Mouse (Mus musculus): Measurements from ENCODE around the gene CK137956.

The CK137956 gene

GRCm38 (mm10) chr4:127913551-127913950 lies 57.2 kb downstream of the CK137956 start:
- DNase-seq (ENCODE audit: low read depth, low spot score), result peak; percentile 96

GRCm38 (mm10) chr4:127907151-127907550 lies 63.6 kb downstream of the CK137956 start:
- no peak for DNase-seq (ENCODE audit: low read depth, low spot score)

DNA sequence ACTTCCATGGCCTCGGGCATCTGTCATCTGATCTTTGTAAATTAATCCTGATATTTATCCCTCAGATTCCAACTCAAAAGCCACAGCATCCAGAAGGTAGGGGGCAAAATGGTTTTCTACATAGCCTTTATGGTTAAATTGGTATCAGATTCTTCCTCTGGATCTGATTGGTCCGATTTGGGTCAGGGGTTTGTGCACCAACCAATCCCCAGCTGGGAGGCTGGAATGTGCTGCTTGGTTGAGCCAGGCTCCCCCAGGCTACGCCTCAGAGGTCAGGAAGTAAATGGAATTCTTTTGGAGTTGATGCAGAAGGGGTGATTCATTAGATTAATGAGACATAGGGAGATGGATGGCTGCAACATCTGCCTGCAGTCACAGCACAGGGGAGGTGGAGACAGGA lies 66.8 kb downstream of the CK137956 start:
- peak; percentile 99 for DNase-seq (ENCODE audit: low read depth, low spot score)

GRCm38 (mm10) chr4:127900893-127901456 lies 69.8 kb downstream of the CK137956 start:
- DNase-seq (ENCODE audit: low read depth, low spot score), result no peak

GRCm38 (mm10) chr4:127889071-127889470 lies 81.7 kb downstream of the CK137956 start:
- DNase-seq (ENCODE audit: low read depth, low spot score), result no peak

GRCm38 (mm10) chr4:127878966-127879365 lies 91.8 kb downstream of the CK137956 start:
- no peak for DNase-seq (ENCODE audit: low read depth, low spot score)

All from R1 (cell line).